Mouse (Mus musculus) ES-Bruce4 (cell line): ENCODE measurements around the gene Lemd1. TPM values are rescaled to one million over a fixed set of nuclear protein-coding genes. Genes with fewer than 3 reads are reported as not detected.
A peak's percentile ranks its signal among the peaks of the same experiment; 100 is the strongest.

Experiments
- H3K27ac ChIP-seq: 2 replicates; pipeline ENCODE4 v1.5.1; 2012; ENCODE audit warnings: low read length, inconsistent platforms; ENCODE audit not compliant: insufficient read depth
- H3K27me3 ChIP-seq: 2 replicates; pipeline ENCODE4 v1.6.1; 2012; ENCODE audit warnings: mild to moderate bottlenecking, low read length, inconsistent platforms; ENCODE audit not compliant: control insufficient read depth, poor library complexity, insufficient read depth, severe bottlenecking
- H3K36me3 ChIP-seq: 2 replicates; pipeline ENCODE4 v1.6.1; 2012; ENCODE audit warnings: inconsistent platforms, mild to moderate bottlenecking, low read length, moderate library complexity; ENCODE audit not compliant: control insufficient read depth, poor library complexity, insufficient read depth, severe bottlenecking
- H3K4me1 ChIP-seq: one replicate; pipeline ENCODE4 v1.8.1; 2011; ENCODE audit warnings: low read length; ENCODE audit not compliant: control insufficient read depth, insufficient read depth
- H3K4me3 ChIP-seq: 2 replicates; pipeline ENCODE4 v1.5.1; 2011; ENCODE audit warnings: low read depth, mild to moderate bottlenecking, low read length
- H3K9ac ChIP-seq: 2 replicates; pipeline ENCODE4 v1.6.1; 2012; ENCODE audit warnings: low read depth, mild to moderate bottlenecking, inconsistent platforms; ENCODE audit not compliant: poor library complexity, severe bottlenecking
- H3K9me3 ChIP-seq: replicated peaks from 2 replicates; pipeline ENCODE4 v1.6.1; 2012; ENCODE audit warnings: mild to moderate bottlenecking, low read length, inconsistent platforms; ENCODE audit not compliant: control insufficient read depth, poor library complexity, insufficient read depth, severe bottlenecking
- CTCF ChIP-seq: IDR thresholded peaks from one replicate; pipeline ENCODE4 v1.8.1; 2011; ENCODE audit warnings: low read depth, low read length
- EP300 ChIP-seq: IDR thresholded peaks from 2 replicates; pipeline ENCODE4 v1.6.1; 2011; ENCODE audit warnings: low read depth, low read length; ENCODE audit not compliant: insufficient read depth
- POLR2A ChIP-seq: IDR thresholded peaks from one replicate; pipeline ENCODE4 v1.8.1; 2011; ENCODE audit warnings: low read length; ENCODE audit not compliant: insufficient read depth
- polyA plus RNA-seq: library from polyadenylated mRNA; stranded (reverse); fragments of >200 nt; gene quantifications from 2 replicates; pipeline ENCODE4 v1.2.4, GENCODE M21; 2011; ENCODE audit warnings: low read depth; ENCODE audit not compliant: missing spikeins, insufficient read depth, insufficient read length

Lemd1 gene
- polyA plus RNA-seq, 1 experiment, result 20.0 TPM

GRCm38 (mm10) chr1:132145973-132146685 is 45.1 kb upstream of the Lemd1 start:
- H3K4me1 ChIP-seq, result no peaks in the 10 kb centered on the region
- H3K9ac ChIP-seq, result no peak overlapping the region
- H3K4me3 ChIP-seq, result no peak overlapping the region
- no peaks in the 10 kb centered on the region for H3K36me3 ChIP-seq
- TF ChIP-seq EP300 (no peak), POLR2A (no peak), CTCF (no peak)
- H3K9me3 ChIP-seq, result no peaks in the 10 kb centered on the region
- no peak overlapping the region for H3K27ac ChIP-seq
- H3K27me3 ChIP-seq, result no peaks in the 10 kb centered on the region

- Histone ChIP-seq H3K9me3 (no peaks in the 10 kb centered on the region), H3K9ac (no peak overlapping the region), H3K4me1 (no peaks in the 10 kb centered on the region), H3K4me3 (no peak overlapping the region), H3K27ac (no peak overlapping the region), H3K36me3 (no peaks in the 10 kb centered on the region), H3K27me3 (no peaks in the 10 kb centered on the region)
- TF ChIP-seq EP300 (no peak), CTCF (no peak), POLR2A (no peak)
Measured at GRCm38 (mm10) chr1:132149410-132149809, 41.8 kb upstream of the Lemd1 start.

- H3K9ac ChIP-seq, result no peak overlapping the region
- H3K27me3 ChIP-seq, result no peaks in the 10 kb centered on the region
- no peaks in the 10 kb centered on the region for H3K9me3 ChIP-seq
- H3K27ac ChIP-seq, result no peak overlapping the region
- H3K36me3 ChIP-seq, result no peaks in the 10 kb centered on the region
- H3K4me1 ChIP-seq, result no peaks in the 10 kb centered on the region
- TF ChIP-seq EP300 (no peak), POLR2A (no peak), CTCF (no peak)
- H3K4me3 ChIP-seq, result no peak overlapping the region
Measured at GRCm38 (mm10) chr1:132150171-132150570, 41.1 kb upstream of the Lemd1 start.

DNA sequence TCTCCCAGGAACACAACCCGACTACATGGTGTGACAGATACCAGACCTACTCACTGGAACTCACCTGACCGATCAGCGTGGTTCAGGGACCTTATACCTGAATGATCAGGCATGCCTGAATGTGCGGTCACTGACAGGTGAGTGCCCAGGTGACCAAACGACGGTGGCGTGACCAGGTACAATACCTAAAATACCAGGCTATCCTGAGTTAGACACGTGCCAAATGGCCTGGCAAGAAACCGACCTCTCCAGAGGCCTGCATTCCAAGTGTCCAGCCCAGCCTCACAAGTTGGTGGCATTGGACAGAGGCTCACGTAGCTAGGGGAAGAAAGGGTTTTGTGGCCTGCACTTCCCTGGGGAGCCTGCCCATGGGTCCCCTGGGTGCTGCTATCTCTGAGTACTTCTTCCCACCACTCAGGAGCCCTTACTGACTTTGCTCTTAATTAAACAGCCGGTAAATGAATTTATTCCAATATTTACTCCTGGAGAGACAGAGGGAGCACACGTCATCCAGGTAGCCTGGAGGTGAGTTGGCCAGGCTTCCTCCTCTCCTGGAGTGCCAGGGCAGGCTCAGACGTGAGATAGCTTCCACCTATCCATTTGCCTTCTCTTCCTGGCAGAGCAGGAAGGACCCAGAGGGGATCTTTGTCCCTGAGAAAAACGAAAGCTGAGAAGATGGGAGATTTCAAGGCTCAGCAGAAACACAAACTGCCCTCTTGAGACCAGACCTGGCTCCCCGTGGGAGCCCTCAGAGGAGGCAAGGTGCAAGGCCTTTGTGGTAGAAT is 40.2 kb upstream of the Lemd1 start:
- no peak overlapping the region for H3K9ac ChIP-seq
- H3K27ac ChIP-seq, result no peak overlapping the region
- no peaks in the 10 kb centered on the region for H3K27me3 ChIP-seq
- no peak overlapping the region for H3K4me3 ChIP-seq
- H3K36me3 ChIP-seq, result no peaks in the 10 kb centered on the region
- TF ChIP-seq POLR2A (no peak), CTCF (no peak), EP300 (no peak)
- H3K9me3 ChIP-seq, result no peaks in the 10 kb centered on the region
- no peaks in the 10 kb centered on the region for H3K4me1 ChIP-seq

DNA sequence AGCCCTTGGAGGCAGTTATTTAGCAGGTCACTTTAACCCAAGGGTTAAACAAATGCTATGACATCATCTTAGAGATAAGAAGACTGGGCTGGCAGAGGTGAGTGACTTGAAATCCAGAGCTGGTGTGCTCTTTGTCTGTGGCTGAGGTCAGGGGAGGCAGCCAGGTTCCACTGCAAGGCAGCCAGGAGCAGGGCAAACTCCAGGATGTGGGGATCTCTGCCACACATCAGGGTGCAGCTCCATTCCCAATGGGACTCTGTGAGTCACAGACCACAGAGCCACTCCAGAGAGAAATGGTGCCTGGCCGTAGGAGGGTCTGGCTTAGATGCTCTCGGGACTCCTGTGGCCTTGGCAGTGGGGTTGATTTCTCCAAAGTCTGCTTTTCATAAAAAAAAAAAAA is 39.3 kb upstream of the Lemd1 start:
- no peaks in the 10 kb centered on the region for H3K36me3 ChIP-seq
- H3K27ac ChIP-seq, result no peak overlapping the region
- no peak overlapping the region for H3K9ac ChIP-seq
- no peaks in the 10 kb centered on the region for H3K9me3 ChIP-seq
- TF ChIP-seq EP300 (no peak), CTCF (no peak), POLR2A (no peak)
- no peak overlapping the region for H3K4me3 ChIP-seq
- no peaks in the 10 kb centered on the region for H3K27me3 ChIP-seq
- no peaks in the 10 kb centered on the region for H3K4me1 ChIP-seq

DNA sequence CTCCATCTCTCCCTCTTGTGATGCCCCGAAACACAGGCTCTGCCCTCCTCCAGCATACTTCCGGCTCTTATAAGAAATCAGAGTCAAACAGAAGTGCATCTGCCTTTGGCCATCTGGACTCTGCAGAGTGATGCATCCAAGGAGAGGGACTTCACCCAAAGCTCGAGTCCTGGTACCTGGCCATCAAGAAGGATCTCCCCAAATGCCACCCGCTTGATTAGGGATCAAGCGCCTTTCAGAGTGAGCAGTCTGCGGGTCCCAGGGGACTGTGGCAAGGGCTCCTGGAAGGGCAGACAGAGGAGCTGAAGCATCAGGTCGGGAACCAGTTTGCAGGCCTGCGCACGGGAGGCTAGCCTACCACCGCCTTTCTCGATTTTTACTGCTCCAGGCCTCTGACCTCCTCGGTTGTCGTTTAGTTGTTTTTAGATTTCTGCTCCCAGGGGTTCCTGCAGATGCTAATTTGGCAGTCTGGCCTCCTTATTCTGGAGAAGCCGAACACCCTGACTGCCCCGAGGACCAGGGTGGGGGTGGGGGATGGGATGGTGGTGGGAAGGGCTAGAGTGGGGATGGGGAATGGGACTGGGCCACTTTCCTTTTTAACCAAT is 38.0 kb upstream of the Lemd1 start:
- no peaks in the 10 kb centered on the region for H3K27me3 ChIP-seq
- TF ChIP-seq CTCF, result no peak
- TF ChIP-seq EP300, result 0 out of 2 replicates have a peak, but pooled peaks have one; percentile 18
- H3K27ac ChIP-seq, result no peak overlapping the region

More for the DNA sequence above, 38.0 kb upstream of the Lemd1 start:
- Histone ChIP-seq H3K4me3 (no peak overlapping the region), H3K9me3 (no peaks in the 10 kb centered on the region), H3K4me1 (no peaks in the 10 kb centered on the region), H3K9ac (peak overlapping the region; percentile 5; the same call in 1 of the 2 replicates), H3K36me3 (no peaks in the 10 kb centered on the region)
